Mouse (Mus musculus): ENCODE measurements around the gene Pias1.
"Not testable (repeated sequence)": the region's sequence is repeated elsewhere in the genome, so short reads cannot be mapped to it uniquely, and the experiment has no call there.

Pias1 gene

DNA sequence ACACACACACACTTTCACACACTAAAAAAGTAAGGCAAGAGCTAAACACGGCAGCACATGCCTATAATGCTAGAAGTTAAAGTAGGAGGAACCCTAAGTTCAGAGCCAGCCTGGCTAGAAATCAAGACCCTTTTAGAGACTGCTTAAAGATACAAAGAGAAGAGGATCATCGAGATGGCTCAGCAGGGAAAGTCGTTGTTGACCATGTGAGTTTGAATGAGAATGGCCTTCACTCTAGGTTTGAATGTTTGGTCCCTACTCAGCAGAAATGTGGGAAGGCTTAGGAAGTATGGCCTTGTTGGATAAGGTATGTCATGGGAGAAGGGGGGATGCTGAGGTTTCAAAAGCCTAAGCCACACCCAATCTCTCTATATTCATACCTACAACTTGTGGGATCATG is 46.8 kb downstream of the Pias1 start:
- DNase-seq: no peak

DNA sequence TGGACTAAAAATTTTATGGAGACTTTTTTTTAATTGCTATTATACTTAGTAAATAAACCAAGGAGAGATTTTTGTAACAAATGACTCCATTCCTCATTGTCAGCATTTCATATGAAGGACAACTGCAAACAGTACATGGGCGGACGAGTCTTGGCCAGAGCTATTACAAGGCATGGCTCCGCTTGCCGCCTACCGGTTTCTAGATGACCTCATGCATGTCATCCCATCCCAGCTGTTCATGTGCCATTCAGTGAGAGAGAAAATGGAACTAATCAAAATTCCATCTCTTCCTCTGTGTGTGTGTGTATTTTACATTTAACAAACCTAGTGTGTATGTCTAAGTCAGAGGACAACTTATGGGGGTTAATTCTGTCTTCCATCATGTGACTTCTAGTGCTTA is 51.9 kb downstream of the Pias1 start:
- DNase-seq: peak; percentile 21

DNA sequence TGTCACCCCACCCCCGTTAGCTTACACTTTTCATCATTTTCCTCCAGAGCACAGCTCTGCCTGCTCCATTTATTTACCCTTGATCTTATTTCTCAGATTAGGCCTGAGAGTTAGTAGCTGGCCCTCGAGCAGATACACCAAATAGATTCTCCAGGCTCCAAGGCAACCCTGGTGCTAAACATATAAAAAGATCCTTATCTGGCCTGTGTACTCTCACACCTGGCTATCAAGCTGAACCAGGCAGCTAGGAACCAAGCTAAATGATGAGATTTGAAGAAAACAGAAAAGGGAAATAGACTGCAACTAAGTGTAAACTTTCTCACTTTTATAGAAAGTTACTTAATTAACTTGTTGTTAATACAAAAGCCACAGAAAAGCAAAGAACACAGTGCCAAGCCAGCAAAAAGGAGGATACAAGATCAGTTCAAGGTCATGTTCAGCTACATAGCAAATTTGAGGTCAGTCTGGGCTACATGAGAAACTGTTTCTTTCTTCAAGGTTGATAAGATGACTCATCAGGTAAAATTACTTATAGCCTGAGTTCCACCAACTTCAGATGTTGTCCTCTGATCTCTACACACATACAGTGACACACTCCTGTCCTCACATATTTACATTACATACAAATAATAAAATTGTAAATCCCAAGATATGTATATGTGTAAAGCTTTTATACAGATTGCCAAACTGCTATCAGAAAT is 52.9 kb downstream of the Pias1 start:
- no peak for DNase-seq

DNA sequence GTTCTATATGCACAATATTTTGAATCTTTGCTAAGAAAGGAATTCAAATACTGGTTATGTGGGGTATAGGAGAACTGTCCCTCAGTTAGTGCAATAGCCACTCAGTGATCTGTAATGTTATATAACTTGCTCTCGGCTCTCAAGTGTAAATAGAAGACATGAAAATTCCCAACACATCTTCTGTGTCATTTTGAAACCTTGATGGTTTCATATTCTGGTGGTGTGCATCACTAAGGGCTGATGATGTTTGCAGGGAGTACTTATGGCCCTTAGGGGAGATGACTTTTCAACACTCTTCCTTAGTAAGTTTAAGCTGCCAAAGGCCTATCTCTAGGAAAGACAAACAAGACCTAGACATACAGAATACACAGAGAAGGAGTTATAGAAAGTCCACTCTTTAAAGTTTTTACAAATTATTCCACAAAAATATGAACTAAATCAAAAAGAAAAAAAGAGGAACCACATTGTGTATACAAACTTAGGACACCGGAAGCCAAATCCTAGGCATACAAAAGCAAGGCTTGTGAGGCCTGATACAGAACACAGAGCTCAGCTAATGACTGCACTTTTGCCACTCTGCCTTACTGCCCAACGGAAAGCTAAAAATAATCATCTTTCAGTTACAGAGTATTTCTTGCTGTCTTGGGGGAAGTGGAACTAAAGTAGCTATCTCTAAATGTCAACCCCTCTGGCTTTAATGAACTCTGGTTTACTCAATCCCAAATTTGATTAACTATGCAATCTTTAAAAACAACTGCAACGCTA is 55.0 kb downstream of the Pias1 start:
- no peak for DNase-seq

DNA sequence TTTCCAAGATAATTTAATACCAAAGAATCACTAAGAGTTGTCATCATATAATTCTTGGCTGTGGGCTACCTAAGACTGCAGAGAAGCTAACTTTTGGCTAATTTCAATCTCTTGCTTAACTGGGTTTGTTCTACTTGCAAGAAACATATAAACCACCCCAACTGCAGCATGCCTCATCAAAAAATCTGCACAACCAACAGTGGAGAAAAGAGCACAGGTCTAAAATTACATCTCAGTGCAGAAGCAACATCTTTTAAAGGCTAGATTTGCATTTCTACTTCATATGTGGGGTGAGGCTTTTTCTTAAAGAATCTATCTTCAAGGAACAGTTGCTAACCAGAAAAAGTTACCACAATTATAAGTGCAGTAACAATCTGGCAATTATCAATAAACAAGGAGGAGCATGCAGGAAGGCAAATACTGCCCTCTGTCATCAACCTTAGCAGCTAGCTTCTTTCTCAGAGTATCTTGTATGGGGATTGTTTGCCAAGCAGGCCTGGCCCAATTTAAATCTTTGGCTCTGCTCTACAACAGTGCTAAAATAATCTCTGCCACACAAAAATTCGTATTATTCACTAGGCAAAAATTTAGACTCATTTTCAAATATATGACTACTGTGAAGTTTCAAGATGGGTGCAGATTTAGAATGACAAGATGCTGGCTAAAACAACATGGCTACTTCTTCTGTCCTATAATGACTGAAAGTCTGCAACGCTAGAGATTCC is 62.7 kb downstream of the Pias1 start:
- DNase-seq: no peak

DNA sequence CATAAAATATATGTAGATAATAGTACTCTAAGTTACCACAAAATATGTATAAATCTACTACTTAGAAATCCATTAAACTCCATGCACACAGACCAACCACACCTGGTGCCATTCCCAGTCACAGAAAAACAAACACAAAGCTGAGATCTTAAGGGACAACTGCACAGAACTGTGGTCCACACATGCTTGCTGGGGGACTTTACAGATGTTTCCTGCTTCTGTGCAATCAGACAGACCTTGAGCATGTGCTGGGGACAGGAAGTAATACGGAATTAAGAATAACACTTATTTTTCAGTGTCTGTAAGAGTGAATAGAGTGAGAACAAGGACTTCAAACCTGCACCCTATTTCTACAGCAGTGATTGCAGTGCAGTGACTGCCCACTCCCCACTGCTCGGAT is 66.8 kb downstream of the Pias1 start:
- DNase-seq: no peak

DNA sequence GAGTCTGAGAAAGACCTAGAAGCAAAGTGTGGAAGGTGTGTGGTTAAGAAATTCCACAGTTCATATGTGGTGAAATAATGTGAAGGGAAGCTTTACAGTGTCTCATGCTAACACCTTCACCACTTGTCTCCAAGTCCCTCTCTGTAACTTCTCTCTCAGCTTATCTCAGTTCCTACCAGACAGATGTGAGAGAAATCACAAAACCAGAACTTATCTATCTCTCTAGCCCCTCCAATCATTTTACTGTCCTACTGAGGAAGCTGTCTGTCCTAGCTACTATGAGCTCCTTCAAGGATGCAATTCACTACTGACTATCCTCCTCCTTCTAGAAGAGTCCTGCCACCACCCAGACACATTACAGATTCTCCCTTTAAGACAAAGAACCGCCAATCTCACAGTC is 70.7 kb downstream of the Pias1 start:
- DNase-seq: no peak

DNA sequence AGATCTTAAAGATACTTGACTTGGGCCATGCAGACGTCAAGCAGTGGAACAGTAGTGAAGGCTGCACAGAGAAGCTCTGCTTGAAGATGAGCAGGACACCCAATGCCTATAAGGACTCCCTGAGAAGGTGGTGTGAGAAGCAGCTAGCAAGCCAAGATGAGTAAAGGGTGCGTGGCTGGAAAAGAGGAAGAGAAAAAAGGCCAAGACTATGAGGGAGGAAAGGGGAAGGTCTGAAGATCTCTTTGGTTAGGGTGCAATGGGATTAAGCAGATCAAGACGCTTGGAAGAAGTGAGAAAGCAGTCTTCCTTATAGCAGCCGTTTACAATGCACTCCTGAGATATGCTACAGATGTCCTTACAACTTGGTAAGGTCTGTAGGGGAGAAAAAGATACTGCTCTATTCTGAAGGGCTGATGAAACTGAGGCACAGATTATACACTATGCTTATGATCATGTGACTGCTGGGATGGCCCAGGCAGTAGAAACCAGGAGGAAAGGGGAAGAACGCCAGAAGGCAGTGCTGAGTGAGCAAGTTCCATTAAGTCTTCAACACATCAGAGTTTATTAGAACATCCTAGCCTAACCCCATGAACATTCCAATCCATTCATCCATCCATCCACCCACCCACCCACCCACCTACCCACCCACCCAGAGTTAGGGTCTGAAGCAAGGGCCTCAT is 74.2 kb downstream of the Pias1 start:
- no peak for DNase-seq

DNA sequence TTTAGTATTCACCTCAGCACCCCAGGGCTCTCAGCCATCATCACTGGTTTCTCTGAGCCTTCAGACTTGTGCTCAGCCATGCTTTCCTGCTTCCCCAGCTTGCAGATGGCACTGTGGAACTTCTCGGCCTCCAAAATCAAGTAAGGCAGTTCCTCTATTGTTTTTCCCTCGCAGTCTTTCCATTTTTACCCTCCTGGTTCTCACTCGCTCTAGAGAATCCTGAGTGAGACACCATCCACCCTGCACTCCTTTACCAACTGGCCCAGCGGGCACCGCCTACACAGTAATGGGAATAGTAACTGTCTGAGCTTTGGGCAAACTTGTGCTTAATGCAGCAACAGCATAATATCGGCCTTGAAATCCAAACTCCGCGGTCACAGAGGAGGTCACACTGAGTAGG is 82.7 kb downstream of the Pias1 start:
- no peak for DNase-seq

DNA sequence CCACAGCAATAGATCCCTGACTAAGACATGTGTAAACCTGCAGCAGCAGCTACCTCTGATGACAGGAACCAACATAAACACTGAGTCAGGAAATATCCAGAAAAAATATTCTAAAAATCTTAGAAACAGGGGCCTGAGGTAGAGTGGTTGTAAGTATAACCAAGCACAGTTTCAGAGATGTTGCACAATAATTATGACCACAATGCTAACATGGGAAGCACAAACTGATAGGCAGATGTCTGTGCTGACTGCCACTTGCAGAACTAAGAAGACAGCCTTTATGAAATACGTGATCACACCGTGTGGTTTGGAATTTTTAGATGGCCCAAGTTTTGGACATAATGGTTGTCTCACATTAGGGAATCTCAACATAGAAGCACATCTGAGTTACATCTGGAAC is 83.9 kb downstream of the Pias1 start:
- no peak for DNase-seq

DNA sequence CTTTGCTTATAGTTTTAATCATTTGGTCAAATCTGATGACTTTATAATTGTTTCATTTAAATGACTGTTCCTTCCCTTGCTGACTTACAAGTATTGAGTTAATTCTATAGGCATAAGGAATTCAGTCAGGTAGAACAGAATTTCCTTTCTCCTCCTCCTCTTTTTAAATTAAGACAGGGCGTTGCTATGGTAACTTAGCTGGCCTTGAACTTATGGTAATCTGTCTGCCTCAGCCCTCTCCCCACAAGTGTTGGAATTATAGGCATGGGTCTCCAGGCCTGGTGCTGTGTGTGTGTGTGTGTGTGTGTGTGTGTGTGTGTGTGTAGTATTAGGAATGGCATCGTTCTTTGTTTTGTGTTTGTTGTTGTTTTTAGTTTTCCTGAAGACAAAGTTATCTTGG is 86.0 kb downstream of the Pias1 start:
- DNase-seq: no peak

DNA sequence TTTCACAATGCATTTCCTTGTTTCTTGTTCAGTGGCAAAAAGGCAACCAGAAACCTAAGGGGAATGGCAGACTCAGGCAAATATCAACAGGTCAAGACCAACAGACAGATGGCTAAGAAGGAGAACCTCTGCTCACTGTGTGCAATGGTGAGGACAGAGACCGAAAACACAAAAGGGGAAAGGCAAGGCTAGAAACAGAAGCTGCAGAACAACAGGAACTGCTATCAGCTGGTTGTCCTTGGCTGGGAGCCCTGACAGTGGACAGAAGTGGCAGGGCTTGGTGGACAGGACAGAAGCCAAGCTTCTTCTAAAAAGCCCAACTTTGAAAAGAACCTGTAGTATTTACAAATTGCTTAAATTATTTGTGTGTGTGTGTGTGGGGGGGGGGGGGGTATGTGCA is 93.2 kb downstream of the Pias1 start:
- peak; percentile 34 for DNase-seq

DNA sequence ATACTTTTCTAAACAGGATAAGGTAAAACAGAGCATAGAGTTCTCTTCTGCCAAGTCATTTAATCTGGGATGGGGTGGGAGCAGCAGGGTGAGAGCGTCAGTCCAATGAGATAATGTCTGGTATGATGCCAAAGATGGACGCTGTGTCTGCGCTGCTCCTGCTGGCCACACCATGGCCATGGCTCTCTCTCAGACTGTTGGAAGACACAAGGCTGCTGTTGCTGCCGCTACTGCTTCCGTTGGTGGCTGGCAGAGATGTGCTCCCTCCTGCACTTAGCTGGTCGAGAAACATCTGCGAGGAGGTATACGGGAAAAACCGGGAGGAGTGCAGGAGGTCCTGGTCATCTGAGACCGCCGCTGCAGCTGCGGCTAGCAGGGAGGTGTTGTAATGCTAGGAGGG is 105.9 kb downstream of the Pias1 start:
- DNase-seq: peak; percentile 63

DNA sequence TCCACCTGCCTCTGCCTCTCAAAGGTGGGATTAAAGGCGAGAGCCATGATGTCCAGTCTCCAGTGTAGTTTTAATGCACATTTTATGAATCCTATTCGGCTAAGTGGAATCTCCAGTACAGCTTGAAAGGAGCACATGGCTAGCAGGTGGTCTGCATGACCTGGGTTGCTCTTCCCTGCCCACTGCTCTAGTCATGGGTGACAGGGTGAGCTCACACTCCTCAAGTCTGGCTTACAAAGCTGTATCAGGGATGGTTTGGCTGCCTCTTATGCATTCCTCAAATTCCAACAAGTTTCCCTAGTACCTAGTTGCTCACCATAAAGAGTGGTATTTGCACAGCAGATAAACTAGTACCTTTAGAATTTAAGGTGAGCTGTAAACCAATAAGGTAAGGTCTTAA is 109.9 kb downstream of the Pias1 start:
- DNase-seq: no peak

DNA sequence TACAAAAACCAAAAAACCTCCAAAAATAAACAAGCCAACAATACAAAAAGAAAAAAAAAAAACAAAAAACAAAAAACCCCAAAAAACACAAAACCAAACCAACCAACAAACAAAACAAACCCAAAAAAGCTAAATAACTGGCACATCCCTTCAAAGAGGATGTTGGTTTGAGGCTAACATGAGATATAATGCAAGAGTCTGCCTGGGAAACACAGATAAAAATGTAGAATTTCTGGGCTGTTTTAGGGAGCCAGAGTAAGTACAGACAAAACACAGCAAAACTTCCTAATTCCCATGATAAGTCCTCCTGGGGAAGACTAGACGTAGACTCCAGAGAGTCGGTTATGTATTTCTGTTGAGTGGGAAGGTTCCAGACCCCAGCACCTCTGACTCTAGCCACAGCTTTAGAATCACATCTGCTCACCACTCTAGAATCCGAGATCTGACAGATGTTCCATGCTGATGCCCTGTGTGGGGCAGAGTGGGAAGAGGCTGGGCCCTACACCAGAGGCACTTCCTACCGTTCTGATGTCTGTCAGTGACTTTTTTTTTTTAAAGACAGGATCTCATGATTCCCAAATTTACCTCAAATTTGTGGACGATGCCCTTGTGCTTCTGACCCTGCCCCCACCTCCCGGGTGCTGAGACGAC is 110.6 kb downstream of the Pias1 start:
- no peak for DNase-seq

DNA sequence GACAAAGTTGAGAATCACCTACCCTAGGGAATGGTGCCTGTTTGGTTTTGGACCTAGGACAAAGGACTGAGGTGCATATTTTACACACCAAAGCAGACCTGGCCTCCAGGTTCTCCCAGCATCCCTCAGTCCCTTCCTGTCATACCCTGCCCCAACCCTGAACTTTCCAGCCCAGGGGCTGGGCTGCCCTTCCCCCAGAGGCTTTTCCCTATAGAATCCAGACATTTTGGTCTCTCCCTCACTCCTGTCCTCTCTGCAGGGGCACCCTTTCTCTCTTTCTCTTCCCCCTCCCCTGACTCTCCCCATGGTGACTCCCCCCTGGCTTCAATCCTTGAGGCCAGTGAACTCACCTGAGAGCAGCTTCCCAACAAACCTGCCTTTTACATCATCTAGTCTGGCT is 117.0 kb downstream of the Pias1 start:
- no peak for DNase-seq

DNA sequence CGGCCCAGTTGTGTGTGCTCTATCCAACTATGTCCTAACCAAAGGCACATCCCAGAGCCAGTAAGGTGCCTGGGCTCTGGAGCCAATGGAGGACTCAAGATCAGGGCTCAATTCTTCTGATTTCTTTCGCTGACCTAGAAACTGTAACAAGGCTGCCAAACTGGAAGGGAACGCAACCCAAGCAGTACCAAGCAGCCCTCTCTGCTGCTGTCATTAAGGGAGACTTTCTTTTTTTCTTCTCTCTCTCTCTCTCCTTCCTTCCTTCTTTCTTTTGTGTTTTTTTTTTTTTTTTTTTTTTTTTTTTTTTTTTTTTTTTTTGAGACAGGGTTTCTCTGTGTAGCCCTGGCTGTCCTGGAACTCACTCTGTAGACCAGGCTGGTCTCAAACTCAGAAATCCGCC is 118.5 kb downstream of the Pias1 start:
- not testable (repeated sequence) for DNase-seq

DNA sequence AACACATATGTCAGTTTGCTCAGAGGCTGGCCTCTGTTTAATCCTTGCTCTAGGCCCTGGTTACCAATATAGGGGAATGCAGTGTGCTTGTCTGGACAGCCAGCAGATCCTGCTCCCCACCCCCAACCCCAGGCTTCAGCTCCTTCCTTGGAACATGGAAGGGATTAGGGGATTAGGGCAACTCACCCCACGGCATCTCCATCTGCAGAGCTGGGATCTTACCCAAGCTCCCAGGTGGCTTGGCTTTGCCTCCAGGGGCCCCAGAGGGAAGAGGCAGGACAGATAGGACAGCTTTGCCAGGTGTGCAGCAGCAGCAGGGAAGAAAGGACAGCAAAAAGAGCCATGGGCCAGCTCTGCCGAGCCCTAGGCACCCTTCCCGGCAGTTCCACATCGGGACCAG is 126.9 kb downstream of the Pias1 start:
- DNase-seq: no peak

DNA sequence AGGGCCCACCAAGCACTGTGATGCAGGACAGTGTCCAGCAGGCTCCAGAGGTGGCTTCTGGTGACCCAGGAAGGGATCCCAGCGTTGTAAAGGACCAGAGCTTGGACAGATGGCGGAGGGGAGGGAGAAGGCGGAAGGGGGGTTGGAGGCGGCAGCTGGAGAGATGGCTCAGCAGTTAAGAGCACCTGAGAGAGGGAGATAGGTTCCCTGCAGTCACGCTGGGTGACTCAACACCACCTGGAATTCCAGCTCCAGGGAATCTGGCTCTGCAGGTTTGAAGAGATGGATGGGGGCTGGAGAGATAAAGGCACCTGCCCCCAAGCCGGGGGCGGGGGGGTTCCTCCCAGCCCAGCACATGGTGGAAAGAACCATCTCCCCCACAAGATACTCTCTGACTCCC is 127.6 kb downstream of the Pias1 start:
- not testable (repeated sequence) for DNase-seq

DNA sequence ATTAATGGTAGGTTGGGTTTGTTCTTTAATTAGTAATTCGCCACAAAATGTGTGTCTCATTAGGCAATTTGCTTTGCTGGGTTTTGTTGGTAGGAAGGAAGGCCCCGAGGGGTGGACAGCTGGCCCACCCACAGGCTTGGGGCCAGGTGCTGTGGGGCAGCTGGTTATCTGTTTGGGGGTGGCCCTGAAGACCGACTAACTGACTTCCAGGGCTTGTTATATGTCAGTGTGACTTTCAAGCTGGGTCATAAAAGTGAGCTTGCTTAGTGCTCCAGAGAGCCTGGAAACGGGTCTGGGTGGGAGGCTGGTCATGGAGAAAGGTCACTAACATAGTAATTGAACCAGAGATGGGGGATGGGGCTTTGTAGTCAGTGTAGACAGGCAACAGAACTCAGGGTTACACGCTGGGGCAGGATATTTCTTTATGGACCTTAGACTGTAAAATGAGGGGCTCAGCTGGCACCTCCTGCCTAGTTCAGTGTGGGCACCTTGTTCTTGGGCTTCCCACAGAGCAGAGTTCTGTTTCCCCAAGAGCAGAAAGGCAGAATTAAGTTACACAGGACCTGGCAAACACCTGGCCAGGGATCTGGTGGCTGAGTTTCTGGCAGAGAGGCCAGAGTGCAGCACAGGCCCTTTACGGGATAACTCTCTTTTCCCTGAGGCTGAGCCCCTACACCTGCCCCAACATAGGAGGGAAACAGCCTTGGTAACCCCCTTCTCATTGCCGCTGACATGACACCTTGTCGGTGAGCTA is 129.3 kb downstream of the Pias1 start:
- DNase-seq: no peak

DNA sequence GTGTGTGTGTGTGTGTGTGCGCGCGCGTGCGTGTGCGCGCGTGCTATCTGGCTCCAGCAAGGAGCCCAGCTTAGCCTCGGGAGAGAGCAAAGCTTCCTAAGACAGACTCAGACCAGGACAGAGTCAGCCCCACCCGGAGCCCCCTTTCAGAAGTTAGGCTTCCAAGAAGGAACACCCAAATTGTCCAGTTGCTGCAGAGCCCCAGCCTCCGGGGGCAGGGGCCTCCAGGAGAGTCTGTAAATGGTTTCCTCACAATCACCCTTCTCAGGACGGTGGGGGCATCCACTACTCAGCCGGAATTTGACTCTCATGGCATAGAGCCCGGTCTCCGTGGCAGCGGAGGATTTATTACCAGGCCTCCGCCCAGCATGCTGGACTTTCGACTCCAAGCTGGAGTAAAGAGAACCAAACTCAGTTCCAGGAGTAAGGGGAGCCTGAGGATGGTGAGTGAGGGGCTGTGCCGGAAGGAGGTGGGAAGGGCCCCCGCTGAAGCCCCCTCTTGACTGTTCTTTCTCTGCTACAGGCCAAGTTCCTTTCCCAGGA is 129.9 kb downstream of the Pias1 start, which contains the start of gene Calml4:
Calml4 (plus strand) TSS at position 362 of the 543 bp plus-strand sequence.
- DNase-seq: peak; percentile 88

DNA sequence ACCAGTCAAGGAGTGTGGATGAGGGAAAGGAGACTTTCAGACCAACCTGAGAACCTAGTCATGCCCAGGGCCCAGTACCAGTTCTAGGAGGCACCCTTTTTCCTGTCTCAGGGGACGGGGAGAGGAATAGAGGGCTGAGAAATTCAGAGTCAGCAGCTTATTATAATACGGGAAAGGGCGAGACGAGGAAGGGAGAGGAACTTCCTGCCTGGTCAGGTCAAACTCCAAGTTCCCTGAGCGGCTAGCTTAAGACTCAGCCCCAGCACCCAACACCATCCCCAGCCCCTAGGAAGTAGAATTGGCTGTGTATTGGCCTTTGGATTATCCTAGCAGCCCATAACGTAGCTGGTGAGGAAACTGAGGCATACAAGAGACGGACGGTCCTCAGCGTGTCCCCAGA is 130.5 kb downstream of the Pias1 start:
- DNase-seq: peak; percentile 43
